Mouse (Mus musculus): ENCODE measurements around the gene Sh3bgrl2. TPM values are rescaled to one million over a fixed set of nuclear protein-coding genes. Genes with fewer than 3 reads are reported as not detected.

Sh3bgrl2 gene
- polyA plus RNA-seq, 1 experiment = 8.6 TPM

DNA sequence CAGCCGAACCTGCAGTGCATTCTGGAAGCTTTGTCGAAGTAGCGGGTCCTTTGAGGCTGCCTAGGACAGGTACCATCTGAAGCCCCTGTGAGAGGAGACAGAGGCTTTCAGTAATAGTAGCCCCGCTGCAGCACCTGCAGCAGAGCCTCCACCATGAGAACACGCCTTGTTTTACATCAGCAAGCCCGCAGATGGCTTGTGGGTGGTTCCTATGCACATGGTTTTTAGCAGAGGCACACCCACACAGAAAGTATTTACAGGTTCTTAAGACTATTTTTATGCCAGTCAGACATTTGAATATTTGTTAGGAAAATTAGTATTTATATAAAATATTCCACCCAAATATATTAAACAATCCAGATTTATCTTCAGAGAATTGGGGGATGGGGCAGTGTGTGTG, 48.0 kb downstream of the Sh3bgrl2 start:
- no peak for TF ChIP-seq CTCF (IDR thresholded peaks at IDR 0.05; ENCODE audit: borderline replicate concordance, extremely low read depth, insufficient read depth, insufficient read length)
- no peak for TF ChIP-seq POLR2A (IDR thresholded peaks at IDR 0.05; ENCODE audit: borderline replicate concordance, extremely low read depth, insufficient read depth, insufficient read length, poor library complexity, severe bottlenecking)
- no peak for DNase-seq (ENCODE audit: low read depth)

DNA sequence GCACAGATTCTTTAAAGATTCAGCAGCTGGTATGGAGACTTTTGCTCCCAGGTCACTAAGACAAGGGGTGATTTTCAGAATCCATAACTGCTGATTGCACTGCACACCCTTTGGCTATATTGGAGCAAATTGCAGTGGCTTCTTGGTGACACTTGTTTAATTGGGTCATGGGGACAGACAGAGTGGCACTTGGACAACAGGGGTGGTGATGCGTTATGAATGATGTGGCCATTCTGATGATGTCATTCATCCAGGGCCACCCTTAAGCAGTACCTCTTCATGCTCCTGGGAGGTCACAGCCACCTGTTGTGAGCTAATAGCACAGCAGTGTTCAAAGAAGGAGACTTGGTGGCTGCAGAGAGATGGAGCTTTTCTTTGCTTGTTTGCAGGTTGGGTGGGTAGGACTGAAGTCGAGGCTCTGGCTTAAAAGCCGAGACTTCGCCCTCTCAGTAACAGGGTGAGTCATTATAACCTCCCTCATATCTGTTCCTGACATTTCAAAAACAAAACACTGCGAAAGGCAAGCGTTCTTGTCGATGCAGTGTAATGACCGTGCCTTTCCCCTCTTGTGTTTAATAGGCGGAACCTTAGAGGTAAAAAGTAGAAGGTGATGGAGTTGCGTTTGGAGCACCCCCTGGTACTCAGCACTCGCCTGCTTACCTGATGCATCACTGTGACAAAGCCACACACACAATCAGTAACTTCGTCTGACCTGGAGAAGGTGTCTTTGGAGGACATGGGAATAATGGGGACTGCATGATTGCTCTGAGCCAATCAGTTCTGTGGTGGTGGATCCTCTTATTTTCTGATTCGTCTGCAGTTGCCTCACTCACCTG, 48.7 kb downstream of the Sh3bgrl2 start:
- DNase-seq (ENCODE audit: low read depth) = no peak
- no peak for TF ChIP-seq CTCF (IDR thresholded peaks at IDR 0.05; ENCODE audit: borderline replicate concordance, extremely low read depth, insufficient read depth, insufficient read length)
- TF ChIP-seq POLR2A (IDR thresholded peaks at IDR 0.05; ENCODE audit: borderline replicate concordance, extremely low read depth, insufficient read depth, insufficient read length, poor library complexity, severe bottlenecking) = no peak

DNA sequence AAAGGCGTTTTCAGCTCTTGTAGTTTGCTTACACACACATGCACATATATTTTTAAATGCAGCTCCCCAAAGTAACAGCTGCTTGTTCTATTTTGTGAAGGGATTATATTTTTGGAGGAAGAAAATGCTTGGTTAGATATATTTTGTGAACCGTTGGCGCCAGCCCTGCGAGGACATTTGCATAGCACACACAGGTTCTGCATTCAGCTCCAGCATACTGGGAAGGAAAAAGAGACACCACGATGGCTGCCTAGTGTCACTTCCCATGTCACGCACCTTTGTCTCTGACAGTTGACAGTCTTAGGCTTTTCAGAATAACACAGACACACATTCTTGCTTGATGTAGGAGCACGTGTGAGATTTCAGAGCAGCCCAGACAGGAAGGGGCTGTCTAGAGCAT, 49.9 kb downstream of the Sh3bgrl2 start:
- DNase-seq (ENCODE audit: low read depth) = no peak
- TF ChIP-seq POLR2A (IDR thresholded peaks at IDR 0.05; ENCODE audit: borderline replicate concordance, extremely low read depth, insufficient read depth, insufficient read length, poor library complexity, severe bottlenecking) = no peak
- no peak for TF ChIP-seq CTCF (IDR thresholded peaks at IDR 0.05; ENCODE audit: borderline replicate concordance, extremely low read depth, insufficient read depth, insufficient read length)

DNA sequence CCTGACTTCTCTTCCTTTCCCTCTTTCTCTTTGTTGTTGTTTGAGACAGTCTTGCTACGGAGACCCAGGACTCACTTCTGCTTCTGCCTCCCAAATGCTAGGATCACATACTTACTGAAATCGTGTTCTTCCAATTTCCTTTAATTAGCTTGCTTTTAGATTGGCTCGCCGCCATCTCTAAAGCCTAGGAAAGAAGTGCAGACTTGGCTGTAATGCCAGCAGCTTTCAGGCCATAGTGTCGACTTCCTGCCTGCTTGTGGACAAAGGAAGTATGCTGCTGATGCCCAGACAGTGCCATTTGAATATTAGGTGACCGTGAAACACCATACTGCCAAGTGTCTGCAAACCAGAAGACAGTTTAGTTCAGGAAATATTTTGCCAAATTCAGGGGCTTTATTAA, 51.4 kb downstream of the Sh3bgrl2 start:
- DNase-seq (ENCODE audit: low read depth) = peak; percentile 74
- TF ChIP-seq POLR2A (IDR thresholded peaks at IDR 0.05; ENCODE audit: borderline replicate concordance, extremely low read depth, insufficient read depth, insufficient read length, poor library complexity, severe bottlenecking) = no peak
- no peak for TF ChIP-seq CTCF (IDR thresholded peaks at IDR 0.05; ENCODE audit: borderline replicate concordance, extremely low read depth, insufficient read depth, insufficient read length)

DNA sequence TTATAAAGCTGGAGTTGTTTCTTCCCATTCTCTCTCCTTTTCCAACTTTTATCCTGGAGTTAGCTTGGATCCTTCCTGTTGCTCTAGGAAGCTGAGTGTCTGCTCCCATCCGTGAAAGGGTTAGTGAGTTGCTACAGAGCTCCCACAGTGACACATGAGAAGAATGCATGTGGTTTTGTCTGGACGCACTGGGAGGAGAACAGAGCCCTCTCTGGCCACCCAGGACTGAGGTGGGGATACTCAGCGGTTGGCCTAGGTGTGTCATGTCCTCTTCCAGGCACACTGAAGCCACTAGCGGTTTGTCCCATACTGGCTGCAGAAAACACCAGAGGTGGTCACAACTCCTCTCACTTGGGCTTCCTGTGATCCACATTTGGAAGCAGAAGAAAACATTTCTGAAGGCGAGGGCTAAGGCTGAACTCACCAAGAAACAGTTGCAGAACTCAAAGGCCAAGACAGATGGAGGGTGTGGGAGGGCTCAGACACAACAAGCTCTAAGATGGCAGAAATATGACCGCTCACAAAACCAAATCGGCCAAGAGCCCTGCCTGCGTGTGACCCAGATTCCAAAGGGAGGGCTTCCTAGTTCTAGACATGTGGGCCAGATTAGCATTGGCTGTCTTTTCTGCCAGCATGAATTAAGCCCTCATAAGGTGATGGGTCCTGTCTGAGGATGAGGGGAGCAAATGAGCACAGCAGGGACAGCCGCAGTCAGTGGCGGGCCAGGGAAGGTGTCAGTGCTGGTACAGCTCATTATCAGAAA, 52.3 kb downstream of the Sh3bgrl2 start:
- no peak for TF ChIP-seq POLR2A (IDR thresholded peaks at IDR 0.05; ENCODE audit: borderline replicate concordance, extremely low read depth, insufficient read depth, insufficient read length, poor library complexity, severe bottlenecking)
- TF ChIP-seq CTCF (IDR thresholded peaks at IDR 0.05; ENCODE audit: borderline replicate concordance, extremely low read depth, insufficient read depth, insufficient read length) = no peak
- no peak for DNase-seq (ENCODE audit: low read depth)

DNA sequence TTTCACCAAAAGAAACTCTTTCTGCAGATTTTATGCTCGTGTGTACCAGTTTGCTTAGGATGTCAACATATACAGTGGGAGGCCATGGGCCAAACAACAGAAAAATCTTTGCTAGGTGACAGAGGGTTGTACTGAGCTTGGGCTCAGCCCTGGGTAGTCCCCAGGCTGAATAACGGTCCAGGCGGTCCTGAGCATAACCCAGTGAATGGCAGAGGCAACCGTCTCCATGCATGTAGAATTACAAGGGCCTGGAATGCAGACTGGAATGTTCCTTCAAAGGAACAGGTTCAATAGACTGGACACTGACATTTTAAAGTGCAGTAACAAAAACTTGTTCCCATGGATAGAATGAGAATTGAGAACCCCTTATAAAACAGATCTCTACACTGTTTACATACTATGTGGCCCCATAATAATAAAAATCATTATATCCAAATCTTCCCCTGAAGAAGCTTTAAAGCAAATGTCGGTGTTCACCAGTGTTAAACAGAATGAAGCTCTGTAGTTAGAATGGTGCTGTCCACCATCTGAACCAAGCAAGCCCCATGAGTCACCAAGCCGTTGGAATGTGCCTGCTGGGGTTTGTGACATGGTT, 54.1 kb downstream of the Sh3bgrl2 start:
- TF ChIP-seq POLR2A (IDR thresholded peaks at IDR 0.05; ENCODE audit: borderline replicate concordance, extremely low read depth, insufficient read depth, insufficient read length, poor library complexity, severe bottlenecking) = no peak
- no peak for TF ChIP-seq CTCF (IDR thresholded peaks at IDR 0.05; ENCODE audit: borderline replicate concordance, extremely low read depth, insufficient read depth, insufficient read length)
- DNase-seq (ENCODE audit: low read depth) = peak; percentile 46

DNA sequence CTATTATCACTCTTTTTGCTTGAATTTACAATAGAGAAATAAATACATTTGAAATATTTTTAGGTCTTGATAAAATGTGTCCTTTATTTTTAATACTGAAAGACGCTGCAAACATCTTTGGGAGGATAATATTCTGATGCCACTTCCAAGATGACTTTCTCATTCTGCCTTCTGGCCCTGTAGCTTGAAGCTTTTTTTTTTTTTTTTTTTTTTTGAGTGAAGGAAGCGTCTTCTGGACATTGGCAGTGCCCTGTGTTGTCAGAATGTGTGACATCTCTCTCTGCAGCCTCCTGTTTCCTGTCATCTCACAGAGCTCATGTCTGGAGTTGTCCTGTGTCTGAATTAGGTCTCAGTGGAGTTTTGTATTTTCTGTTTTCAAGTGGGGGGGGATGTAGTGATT, 55.0 kb downstream of the Sh3bgrl2 start:
- DNase-seq (ENCODE audit: low read depth) = no peak
- TF ChIP-seq POLR2A (IDR thresholded peaks at IDR 0.05; ENCODE audit: borderline replicate concordance, extremely low read depth, insufficient read depth, insufficient read length, poor library complexity, severe bottlenecking) = no peak
- TF ChIP-seq CTCF (IDR thresholded peaks at IDR 0.05; ENCODE audit: borderline replicate concordance, extremely low read depth, insufficient read depth, insufficient read length) = no peak

DNA sequence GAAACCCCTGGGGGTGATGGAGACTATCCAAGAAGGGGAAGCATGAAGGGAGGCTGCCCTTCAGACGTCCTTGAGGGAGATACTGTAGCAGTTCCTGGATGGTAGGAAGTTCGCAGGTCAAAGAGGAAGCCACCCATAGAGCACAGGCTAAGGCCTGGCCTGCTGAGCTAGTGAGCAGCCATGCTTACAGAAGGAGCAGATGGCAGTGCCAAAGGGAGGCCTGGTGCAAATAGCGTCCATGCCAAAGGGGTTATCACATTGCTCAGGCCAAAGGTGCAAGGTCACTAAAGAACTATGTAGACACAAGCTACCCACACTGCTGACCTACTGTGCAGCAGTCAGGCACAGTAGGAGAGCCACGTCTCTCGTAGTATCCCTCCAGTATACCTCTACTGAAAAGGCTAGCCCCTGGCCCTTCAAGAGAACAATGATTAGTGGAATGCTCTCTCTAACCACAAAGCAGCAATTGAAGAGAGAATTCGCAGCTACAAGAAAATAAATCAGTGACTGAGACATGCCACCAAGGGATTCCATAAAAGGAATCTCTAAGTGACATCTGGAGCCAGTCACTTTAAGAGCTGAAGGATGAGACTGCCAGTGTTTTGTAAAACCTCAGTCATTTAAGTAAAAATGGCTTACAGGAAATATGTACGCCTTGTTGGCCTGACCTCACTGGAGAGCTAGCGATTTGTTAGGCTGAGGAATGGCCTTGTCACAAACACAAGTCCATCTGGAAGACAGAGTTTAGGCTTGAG, 57.9 kb downstream of the Sh3bgrl2 start:
- TF ChIP-seq POLR2A (IDR thresholded peaks at IDR 0.05; ENCODE audit: borderline replicate concordance, extremely low read depth, insufficient read depth, insufficient read length, poor library complexity, severe bottlenecking) (no peak), CTCF (IDR thresholded peaks at IDR 0.05; ENCODE audit: borderline replicate concordance, extremely low read depth, insufficient read depth, insufficient read length) (no peak)
- no peak for DNase-seq (ENCODE audit: low read depth)

DNA sequence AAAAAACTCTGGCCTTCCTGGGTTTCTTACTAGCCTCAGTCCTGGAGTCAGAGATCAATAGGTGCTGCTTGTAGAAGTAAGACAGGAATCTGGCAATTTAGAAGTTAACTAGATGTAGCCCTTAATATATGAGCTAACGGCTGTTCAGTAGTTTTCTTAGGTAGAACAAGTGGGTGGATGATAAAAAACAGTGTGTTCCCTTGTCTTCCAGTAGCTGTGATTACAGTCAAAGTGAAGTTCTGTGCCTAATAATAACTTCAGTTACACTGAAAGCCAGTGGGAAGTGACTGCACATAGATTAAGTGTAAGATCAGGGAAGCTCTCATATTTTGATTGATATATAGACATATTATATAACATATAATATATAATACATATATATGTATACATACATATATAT, 60.0 kb downstream of the Sh3bgrl2 start:
- DNase-seq (ENCODE audit: low read depth) = no peak
- TF ChIP-seq POLR2A (IDR thresholded peaks at IDR 0.05; ENCODE audit: borderline replicate concordance, extremely low read depth, insufficient read depth, insufficient read length, poor library complexity, severe bottlenecking) (no peak), CTCF (IDR thresholded peaks at IDR 0.05; ENCODE audit: borderline replicate concordance, extremely low read depth, insufficient read depth, insufficient read length) (no peak)

DNA sequence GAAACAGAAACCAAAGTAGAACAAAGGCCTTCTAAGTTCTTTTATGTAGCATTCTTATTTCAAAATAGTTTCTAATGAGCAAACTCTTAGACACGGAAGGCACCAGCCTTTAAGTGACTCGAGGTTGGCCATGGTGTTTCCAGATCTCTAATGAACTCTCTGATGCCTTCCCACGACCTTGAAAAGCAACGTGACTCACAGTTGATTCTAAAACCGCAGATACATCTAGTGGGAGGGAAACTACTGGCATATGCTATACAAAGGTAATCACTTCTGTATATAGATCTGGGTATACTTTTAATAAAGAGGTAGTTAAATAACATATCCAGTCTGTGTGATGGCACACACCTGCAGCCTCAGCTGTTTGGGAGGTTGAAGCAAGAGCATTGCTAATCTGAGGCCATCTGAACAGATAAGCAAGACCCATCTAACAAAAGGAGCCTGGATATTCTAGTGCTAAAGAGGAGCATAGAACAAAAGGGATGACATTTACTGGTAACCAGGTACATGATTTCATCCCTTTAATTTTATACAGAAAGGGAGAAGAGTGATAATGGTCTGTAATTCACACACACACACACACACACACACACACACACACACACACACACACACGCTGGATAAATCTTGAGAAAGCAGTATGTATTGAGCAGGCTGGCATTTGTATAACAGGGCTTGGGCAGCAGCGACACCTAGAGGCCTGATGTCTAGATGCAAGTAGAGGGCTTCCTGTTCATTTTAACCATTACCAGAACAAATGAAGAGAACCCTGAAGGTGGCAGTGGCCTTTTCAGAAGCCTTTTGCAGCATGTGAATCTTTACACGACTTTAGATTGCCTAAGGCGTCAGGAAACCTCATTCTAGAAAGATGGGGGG, 61.5 kb downstream of the Sh3bgrl2 start:
- peak; percentile 97 for DNase-seq (ENCODE audit: low read depth)
- TF ChIP-seq POLR2A (IDR thresholded peaks at IDR 0.05; ENCODE audit: borderline replicate concordance, extremely low read depth, insufficient read depth, insufficient read length, poor library complexity, severe bottlenecking) (no peak), CTCF (IDR thresholded peaks at IDR 0.05; ENCODE audit: borderline replicate concordance, extremely low read depth, insufficient read depth, insufficient read length) (peak; percentile 89)
